Mouse (Mus musculus) thymus, adult 2 months (tissue): ENCODE data around the gene Eef1akmt1.

Source experiments
- CTCF ChIP-seq: fragments of 200-500 bp; IDR thresholded peaks from 2 replicates; pipeline ENCODE4 v1.5.1; 2012; ENCODE audit warnings: mild to moderate bottlenecking, control low read depth, low read length, moderate library complexity, borderline replicate concordance; ENCODE audit not compliant: control insufficient read depth, poor library complexity, insufficient read depth; ENCODE audit errors: extremely low read depth
- POLR2A ChIP-seq: fragments of 200-500 bp; IDR thresholded peaks from 2 replicates; pipeline ENCODE4 v1.6.1; 2012; ENCODE audit warnings: mild to moderate bottlenecking, low read length, control low read depth, moderate library complexity; ENCODE audit not compliant: control insufficient read depth, poor library complexity, insufficient read depth; ENCODE audit errors: extremely low read depth

GRCm38 (mm10) chr14:57545526-57545925 is 25.9 kb downstream of the Eef1akmt1 start:
- TF ChIP-seq POLR2A, result no peak
- no peak for TF ChIP-seq CTCF
